Mouse (Mus musculus) kidney, adult 11 months (tissue): ENCODE measurements around the gene Snx14.
A peak's percentile ranks its signal among the peaks of the same experiment; 100 is the strongest.

ENCODE experiments used
- DNase-seq: peaks from one replicate; pipeline ENCODE4 v3.0.0; 2022

Snx14 gene

GRCm38 (mm10) chr9:88340819-88341218, 97.9 kb downstream of the Snx14 start:
- no peak for DNase-seq

DNA sequence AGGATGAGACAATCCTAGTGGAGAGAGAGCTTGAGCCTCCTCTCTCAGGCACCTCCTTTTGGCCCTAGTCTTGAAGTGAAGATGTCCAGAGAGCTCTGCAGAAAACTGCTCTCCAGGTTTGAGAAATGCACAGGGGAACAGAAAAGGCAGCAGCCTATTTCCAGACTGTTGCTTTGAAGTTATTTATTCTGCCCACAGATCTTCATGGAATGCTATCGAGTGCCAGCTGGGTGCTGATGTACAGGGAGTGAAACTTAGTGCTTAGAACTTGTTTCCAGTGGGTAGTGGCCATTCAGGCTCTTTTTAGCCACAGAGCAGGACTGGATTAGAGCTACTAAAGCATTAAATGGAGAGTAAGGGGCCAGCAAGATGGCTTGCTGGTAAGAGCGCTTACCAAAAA, 102.9 kb downstream of the Snx14 start:
- DNase-seq: no peak

- no peak for DNase-seq
Measured at GRCm38 (mm10) chr9:88332447-88332846, 106.3 kb downstream of the Snx14 start.

- DNase-seq: no peak
Measured at GRCm38 (mm10) chr9:88330316-88330715, 108.4 kb downstream of the Snx14 start.

- DNase-seq: no peak
Measured at GRCm38 (mm10) chr9:88329166-88329748, 109.5 kb downstream of the Snx14 start.

GRCm38 (mm10) chr9:88328666-88329065, 110.1 kb downstream of the Snx14 start:
- DNase-seq: peak; percentile 23

DNA sequence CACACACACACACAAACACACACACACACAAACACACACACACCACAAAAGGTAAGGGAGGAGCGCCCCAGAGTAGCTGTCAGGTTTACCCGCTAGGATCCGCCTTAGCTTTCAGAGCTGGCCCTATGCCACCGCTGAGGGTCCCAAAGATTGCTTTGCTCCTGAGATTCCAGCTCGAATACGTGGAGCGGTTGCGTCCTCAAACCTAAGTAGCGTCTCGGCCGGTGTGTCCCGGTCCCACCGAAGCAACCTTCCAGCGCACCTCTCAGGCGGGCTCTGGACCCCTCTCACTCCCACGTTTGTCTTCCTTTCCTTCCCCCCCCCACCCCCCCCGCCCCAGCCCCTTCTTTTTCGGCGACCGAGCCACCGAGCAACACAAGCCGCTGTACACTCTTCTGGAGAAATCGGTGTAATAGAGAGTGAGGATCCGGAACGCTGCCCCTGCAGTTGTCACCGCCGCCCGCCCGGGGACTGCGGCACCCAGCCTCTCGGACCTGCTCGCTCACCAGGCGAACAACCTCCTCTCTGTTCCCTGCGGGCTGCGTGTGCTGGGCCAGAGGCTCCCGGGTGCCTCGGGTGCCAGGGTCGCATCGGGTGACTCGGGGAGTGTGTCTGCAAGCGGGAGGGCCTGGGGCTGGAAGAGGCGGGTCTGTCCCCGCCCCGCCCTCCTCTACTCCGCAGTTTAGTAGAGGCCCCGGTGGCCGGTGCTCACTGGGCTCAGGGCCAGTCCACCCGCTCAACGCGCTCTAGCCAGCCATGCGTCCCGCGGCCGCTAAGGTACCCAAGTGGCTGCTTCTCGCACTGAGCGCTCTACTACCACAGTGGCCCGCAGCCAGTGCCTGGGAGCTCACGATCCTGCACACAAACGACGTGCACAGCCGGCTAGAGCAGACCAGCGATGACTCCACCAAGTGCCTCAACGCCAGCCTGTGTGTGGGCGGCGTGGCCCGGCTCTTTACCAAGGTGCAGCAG, 111.5 kb downstream of the Snx14 start, which contains the start of gene Nt5e:
Nt5e (plus strand) TSS at position 268 of the 972 bp plus-strand sequence.
- DNase-seq: peak; percentile 84
